8 mouse cellular contexts compared by ENCODE assay signal in the genomic region with DNA sequence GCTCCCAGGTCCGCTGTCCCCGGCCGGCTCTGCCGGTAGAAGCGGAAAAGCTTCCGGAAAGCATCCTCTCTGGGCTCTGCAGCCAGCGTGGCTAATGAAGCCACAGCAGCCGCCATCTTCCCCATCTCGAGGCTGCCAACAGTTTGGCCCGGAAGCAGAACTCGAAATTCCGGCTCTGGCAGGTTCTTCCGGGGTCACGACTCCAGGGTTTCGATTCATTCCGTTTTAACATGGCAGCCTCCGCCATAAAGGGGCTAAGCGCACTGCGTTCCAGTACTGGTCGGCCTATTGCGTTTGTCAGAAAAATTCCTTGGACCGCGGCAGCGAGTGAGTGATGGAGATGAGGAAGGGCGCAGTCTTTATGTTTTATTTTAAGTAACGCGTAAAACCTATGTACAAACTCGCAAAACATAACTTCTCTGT. TPM values are rescaled to one million over a fixed set of nuclear protein-coding genes. Genes with fewer than 3 reads are reported as not detected.
A peak's percentile ranks its signal among the peaks of the same experiment; 100 is the strongest.
DNase-seq lines count a peak whose midpoint lies in the region; ATAC-seq and TF ChIP-seq lines count a peak whose summit lies in the region.

A gene (plus strand): TSS at position 197 of the 423 bp plus-strand sequence.
A gene (minus strand): TSS at position 318 of the 423 bp plus-strand sequence.

- peaks cover 34 to 60% of the 10 kb centered on the region in 2 experiments for H3K36me3 ChIP-seq in CH12.LX (replicated peaks in 1 of 2; ENCODE audit: control insufficient read depth in 1 of 2, insufficient read depth in 1 of 2, low read length in 1 of 2)
- H3K36me3 ChIP-seq in forebrain, embryonic 11.5 days (ENCODE audit: control insufficient read depth, insufficient read depth, low read length) = peaks cover 3% of the 10 kb centered on the region; the same call in 1 of the 2 replicates
- H3K36me3 ChIP-seq in heart, embryonic 16.5 days (ENCODE audit: control insufficient read depth, insufficient read depth) = peaks cover 37% of the 10 kb centered on the region
- peaks cover 51% of the 10 kb centered on the region for H3K36me3 ChIP-seq in liver, embryonic 15.5 days (replicated peaks)
- H3K36me3 ChIP-seq in neural tube, embryonic 12.5 days = peaks cover 40% of the 10 kb centered on the region

- no peaks in the 10 kb centered on the region for H3K27me3 ChIP-seq in CH12.LX (replicated peaks)
- H3K27me3 ChIP-seq in forebrain, embryonic 11.5 days (ENCODE audit: control insufficient read depth, insufficient read depth, low read length) = no peaks in the 10 kb centered on the region
- H3K27me3 ChIP-seq in heart, embryonic 16.5 days (ENCODE audit: control insufficient read depth, insufficient read depth, low read length) = no peaks in the 10 kb centered on the region
- no peaks in the 10 kb centered on the region for H3K27me3 ChIP-seq in liver, embryonic 15.5 days
- H3K27me3 ChIP-seq in neural tube, embryonic 12.5 days (replicated peaks) = no peaks in the 10 kb centered on the region

- TF ChIP-seq EP300 in CH12.LX (IDR thresholded peaks at IDR 0.05; ENCODE audit: low read length) = no peak

- peaks cover 0 to 48% of the 10 kb centered on the region in 2 experiments; a peak in 2 of 4 replicates for H3K4me1 ChIP-seq in CH12.LX (ENCODE audit: control insufficient read depth in 1 of 2, insufficient read depth in 2 of 2)
- H3K4me1 ChIP-seq in forebrain, embryonic 11.5 days (replicated peaks; ENCODE audit: control insufficient read depth, insufficient read depth, low read length) = no peaks in the 10 kb centered on the region
- H3K4me1 ChIP-seq in heart, embryonic 16.5 days (ENCODE audit: control insufficient read depth, insufficient read depth, low read length) = peaks cover 14% of the 10 kb centered on the region
- peaks cover 32% of the 10 kb centered on the region for H3K4me1 ChIP-seq in liver, embryonic 15.5 days (replicated peaks)
- H3K4me1 ChIP-seq in neural tube, embryonic 12.5 days = peaks cover 17% of the 10 kb centered on the region

- H3K4me2 ChIP-seq in CH12.LX (ENCODE audit: insufficient read depth, low read depth, poor library complexity, severe bottlenecking) = peak within 1 kb of the TSS; percentile 96
- peak within 1 kb of the TSS; percentile 80 for H3K4me2 ChIP-seq in forebrain, embryonic 11.5 days (ENCODE audit: low read depth, low read length, severe bottlenecking)
- peak within 1 kb of the TSS; percentile 95 for H3K4me2 ChIP-seq in heart, embryonic 16.5 days (ENCODE audit: low read depth, low read length)
- peak within 1 kb of the TSS; percentile 81 for H3K4me2 ChIP-seq in liver, embryonic 15.5 days
- peak within 1 kb of the TSS; percentile 67 for H3K4me2 ChIP-seq in neural tube, embryonic 12.5 days (replicated peaks)

- no peak for TF ChIP-seq RAD21 in CH12.LX (IDR thresholded peaks at IDR 0.05; ENCODE audit: low read depth, low read length)

- dilution Hi-C loops in CH12.LX (cut with MboI; ENCODE audit: extremely low pct_ligation_motif_present, extremely low pct_unique_long_range_greater_than_20kb, low sequenced_read_pairs) = no loop called here

- peak; percentile 95 for TF ChIP-seq POLR2A in CH12.LX (IDR thresholded peaks at IDR 0.05; ENCODE audit: low read depth, low read length)

- H3K9me3 ChIP-seq in CH12.LX (replicated peaks; ENCODE audit: low read length) = no peaks in the 10 kb centered on the region
- H3K9me3 ChIP-seq in forebrain, embryonic 11.5 days (ENCODE audit: control insufficient read depth, low read length) = no peaks in the 10 kb centered on the region
- H3K9me3 ChIP-seq in heart, embryonic 16.5 days (replicated peaks; ENCODE audit: control insufficient read depth, low read length) = no peaks in the 10 kb centered on the region
- H3K9me3 ChIP-seq in liver, embryonic 15.5 days (replicated peaks) = no peaks in the 10 kb centered on the region
- H3K9me3 ChIP-seq in neural tube, embryonic 12.5 days = no peaks in the 10 kb centered on the region

- H3K9ac ChIP-seq in CH12.LX (ENCODE audit: insufficient read depth, low read depth) = peak within 1 kb of the TSS; percentile 83
- H3K9ac ChIP-seq in forebrain, embryonic 11.5 days (ENCODE audit: low read length) = peak within 1 kb of the TSS; percentile 96
- peak within 1 kb of the TSS; percentile 84 for H3K9ac ChIP-seq in heart, embryonic 16.5 days (ENCODE audit: low read length)
- peak within 1 kb of the TSS; percentile 89 for H3K9ac ChIP-seq in liver, embryonic 15.5 days
- H3K9ac ChIP-seq in neural tube, embryonic 12.5 days = peak within 1 kb of the TSS; percentile 91

- 0% methylated on average over 28 of the region's 28 CpGs for WGBS in forebrain, embryonic 11.5 days
- WGBS in heart, embryonic 16.5 days = under 1% methylated on average over 28 of the region's 28 CpGs
- under 1% methylated on average over 28 of the region's 28 CpGs for WGBS in liver, embryonic 15.5 days (ENCODE audit: insufficient replicate concordance)
- WGBS in neural tube, embryonic 12.5 days = under 1% methylated on average over 28 of the region's 28 CpGs

- peak; percentile 95 for ATAC-seq in forebrain, embryonic 11.5 days (replicated peaks; ENCODE audit: low FRiP score)
- ATAC-seq in heart, embryonic 16.5 days (replicated peaks; ENCODE audit: extremely low read depth, insufficient read depth, low FRiP score) = peak; percentile 83
- peak; percentile 84 for ATAC-seq in liver, embryonic 15.5 days (ENCODE audit: insufficient read depth)
- peak; percentile 96 for ATAC-seq in neural tube, embryonic 12.5 days (ENCODE audit: low FRiP score, low read depth)

- peak within 1 kb of the TSS; percentile 91 to 96 (median 94) for H3K4me3 ChIP-seq in CH12.LX (replicated peaks in 1 of 3; ENCODE audit: low read depth in 2 of 3, low read length in 2 of 3, poor library complexity in 1 of 3)
- H3K4me3 ChIP-seq in forebrain, embryonic 11.5 days (ENCODE audit: low read depth, low read length) = peak within 1 kb of the TSS; percentile 97
- peak within 1 kb of the TSS; percentile 77 for H3K4me3 ChIP-seq in heart, embryonic 16.5 days (ENCODE audit: low read length)
- peak within 1 kb of the TSS; percentile 98 for H3K4me3 ChIP-seq in liver, embryonic 15.5 days (replicated peaks)
- peak within 1 kb of the TSS; percentile 98 for H3K4me3 ChIP-seq in neural tube, embryonic 12.5 days

- peak; percentile 94 for DNase-seq in CH12.LX (ENCODE audit: extremely low read depth)
- DNase-seq in c-Kit-positive CD71-positive TER-119-negative erythroid progenitor cells, embryonic 14.5 days (ENCODE audit: low read depth) = peak; percentile 85
- peak; percentile 92 for DNase-seq in forebrain, embryonic 11.5 days (ENCODE audit: low spot score)
- peak; percentile 93 to 95 for DNase-seq in kidney, postnatal 36 days
- DNase-seq in telencephalon, adult 2 months (ENCODE audit: low read depth, low spot score) = peak; percentile 91

- in situ Hi-C loops in CH12.LX (cut with MboI; ENCODE audit: low pct_ligation_motif_present, low pct_unique_long_range_greater_than_20kb, low sequenced_read_pairs) = no loop called here

- peaks cover 82% of the 10 kb centered on the region for H3K79me2 ChIP-seq in CH12.LX (replicated peaks; ENCODE audit: control insufficient read depth, extremely low read depth, insufficient read depth, poor library complexity, severe bottlenecking)

- no peak for TF ChIP-seq CTCF in CH12.LX (conservative IDR thresholded peaks at IDR 0.05 in 1 of 2, IDR thresholded peaks at IDR 0.05 in 1 of 2; ENCODE audit: low read depth in 2 of 2, low read length in 2 of 2)

- H3K27ac ChIP-seq in CH12.LX (ENCODE audit: insufficient read depth, low read depth) = peak within 1 kb of the TSS; percentile 36
- peak within 1 kb of the TSS; percentile 75 for H3K27ac ChIP-seq in forebrain, embryonic 11.5 days (ENCODE audit: low read depth, low read length)
- peak within 1 kb of the TSS; percentile 92 for H3K27ac ChIP-seq in heart, embryonic 16.5 days (ENCODE audit: low read length)
- peak within 1 kb of the TSS; percentile 80 for H3K27ac ChIP-seq in liver, embryonic 15.5 days (replicated peaks)
- H3K27ac ChIP-seq in neural tube, embryonic 12.5 days = peak within 1 kb of the TSS; percentile 74

TF ChIP-seq in CH12.LX, 34 proteins besides CTCF, POLR2A, EP300 and RAD21 (continues in another document):
- TF ChIP-seq ZMIZ1 (IDR thresholded peaks at IDR 0.05; ENCODE audit: low read depth, low read length) (peak; percentile 77; the same call in 1 of the 2 replicates), TCF12 (IDR thresholded peaks at IDR 0.05; ENCODE audit: low read depth, low read length) (peak; percentile 98), ZNF384 (IDR thresholded peaks at IDR 0.05; ENCODE audit: low read depth, low read length) (no peak), MYC (IDR thresholded peaks at IDR 0.05; ENCODE audit: low read depth, low read length) (peak; percentile 91), ZC3H11A (IDR thresholded peaks at IDR 0.05; ENCODE audit: low read depth, low read length) (no peak), ETS1 (conservative IDR thresholded peaks at IDR 0.05; ENCODE audit: low read depth, low read length) (no peak), NELFE (IDR thresholded peaks at IDR 0.05; ENCODE audit: low read depth, low read length) (peak; percentile 89), ZKSCAN1 (IDR thresholded peaks at IDR 0.05; ENCODE audit: borderline replicate concordance, low read depth, low read length) (no peak), KAT2A (IDR thresholded peaks at IDR 0.05; ENCODE audit: insufficient replicate concordance, low read length) (peak; percentile 95), MEF2A (IDR thresholded peaks at IDR 0.05; ENCODE audit: borderline replicate concordance, low read depth, low read length) (peak; percentile 43; the same call in 1 of the 2 replicates), POLR2AphosphoS2 (IDR thresholded peaks at IDR 0.05; ENCODE audit: low read depth, low read length) (peak; percentile 54)

RNA-seq across cellular contexts. Expression of the first gene that starts in this region (rescaled TPM):
- total RNA-seq in CH12.LX (2012; rRNA removed) (117 and 159 TPM in 2 replicates), CH12.LX (2014; rRNA removed) (138 and 180 TPM in 2 replicates)
- polyA plus RNA-seq in CH12.LX (2012; ENCODE audit: insufficient read length, low read depth) = 261 and 271 TPM in 2 replicates
- polyA plus RNA-seq in forebrain, embryonic 11.5 days (2014; fragmentation: Nextera tagmentation; extraction: Ambion mirVana) = 271 and 294 TPM in 2 replicates
- polyA plus RNA-seq in heart, embryonic 16.5 days (2015; fragmentation: Nextera tagmentation; extraction: Ambion mirVana) = 217 and 223 TPM in 2 replicates
- polyA plus RNA-seq in liver, embryonic 15.5 days (2015; fragmentation: Nextera tagmentation; extraction: Ambion mirVana) = 130 and 158 TPM in 2 replicates
- 243 and 264 TPM in 2 replicates for polyA plus RNA-seq in neural tube, embryonic 12.5 days (2016; fragmentation: Nextera tagmentation; extraction: Ambion mirVana)

RNA-seq across cellular contexts. Expression of the second gene that starts in this region (rescaled TPM):
- total RNA-seq in CH12.LX (2012; rRNA removed) (26.8 and 31.7 TPM in 2 replicates), CH12.LX (2014; rRNA removed) (39.1 and 54.1 TPM in 2 replicates)
- 32.8 and 37.3 TPM in 2 replicates for polyA plus RNA-seq in CH12.LX (2012; ENCODE audit: insufficient read length, low read depth)
- polyA plus RNA-seq in forebrain, embryonic 11.5 days (2014; fragmentation: Nextera tagmentation; extraction: Ambion mirVana) = 54.8 and 56.8 TPM in 2 replicates
- 33.9 and 37.5 TPM in 2 replicates for polyA plus RNA-seq in heart, embryonic 16.5 days (2015; fragmentation: Nextera tagmentation; extraction: Ambion mirVana)
- polyA plus RNA-seq in liver, embryonic 15.5 days (2015; fragmentation: Nextera tagmentation; extraction: Ambion mirVana) = 16.7 and 19.9 TPM in 2 replicates
- 53.2 and 60.3 TPM in 2 replicates for polyA plus RNA-seq in neural tube, embryonic 12.5 days (2016; fragmentation: Nextera tagmentation; extraction: Ambion mirVana)

Comparison
In these comparisons a context has a peak if more than half of its experiments do, and no peak if none do; other contexts are left out.
1. Peak in every context shown above with its lines: DNase-seq, ATAC-seq, H3K4me3 ChIP-seq and H3K27ac ChIP-seq.
2. H3K27ac ChIP-seq: peak in every context shown above with its lines; median percentile 92 in heart, embryonic 16.5 days; 80 in liver, embryonic 15.5 days; 75 in forebrain, embryonic 11.5 days; 74 in neural tube, embryonic 12.5 days; 36 in CH12.LX.